Mouse (Mus musculus): ENCODE data around the gene Vps13d.

DNA sequence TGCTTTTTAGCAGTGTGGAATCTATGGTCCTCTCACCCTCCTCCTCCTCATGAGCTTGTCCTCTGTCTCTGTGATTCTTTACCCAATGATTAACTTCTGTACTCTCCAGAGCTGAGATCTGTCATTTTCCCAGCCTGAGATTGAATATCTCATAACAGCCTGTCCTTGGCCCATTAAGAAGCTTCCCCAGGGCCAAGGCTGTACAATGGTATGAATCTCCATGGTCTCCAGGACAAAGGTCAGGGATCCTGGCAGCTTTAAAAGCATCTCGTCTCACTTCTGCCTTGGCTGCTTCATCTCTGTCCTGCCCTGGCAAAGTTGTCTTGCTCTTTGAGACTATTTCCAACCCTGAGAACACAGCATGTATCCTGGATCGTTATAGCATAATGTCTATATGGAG lies 237.1 kb downstream of the Vps13d start:
- TF ChIP-seq EP300 (IDR thresholded peaks at IDR 0.05; ENCODE audit: low read depth) (no peak), CTCF (IDR thresholded peaks at IDR 0.05; ENCODE audit: low read depth) (no peak)
